Mouse (Mus musculus): ENCODE results near the gene Mybpc2. TPM values are rescaled to one million over a fixed set of nuclear protein-coding genes. Genes with fewer than 3 reads are reported as not detected.

Mybpc2 gene
- polyA plus RNA-seq, 1 experiment from 2014 or later = 0.10 TPM

DNA sequence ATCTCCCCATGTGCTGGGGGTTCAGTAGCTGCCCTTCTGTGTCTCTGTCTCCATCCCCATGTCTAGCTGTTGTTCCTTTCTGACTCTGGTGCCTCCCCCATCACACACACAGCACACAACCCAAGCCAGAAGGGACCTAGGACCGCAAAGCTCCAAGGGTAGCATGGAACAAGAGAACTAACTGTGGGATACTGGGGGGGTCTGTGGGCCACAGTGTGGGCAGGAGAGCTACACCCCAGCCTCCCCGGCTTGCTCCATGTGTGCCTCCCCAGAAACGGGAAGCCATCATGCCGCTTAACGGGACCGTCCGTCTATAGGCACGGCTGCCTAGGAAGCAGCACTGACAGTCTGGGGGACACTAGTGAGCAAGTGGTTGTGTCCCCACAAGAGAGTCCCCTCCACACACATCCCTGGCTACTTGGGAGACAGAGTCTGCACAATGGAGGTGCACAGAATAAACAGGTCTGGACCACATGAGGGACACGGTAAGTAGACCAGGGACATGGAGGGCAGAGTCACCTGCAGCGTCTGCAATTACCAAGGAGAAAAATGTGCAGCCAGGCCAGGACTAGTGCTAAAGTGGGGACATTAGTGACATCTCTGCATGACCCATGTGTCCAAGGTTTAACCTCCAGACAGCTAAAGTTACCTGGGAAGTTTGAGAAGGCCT, 60.8 kb downstream of the Mybpc2 start:
- Histone ChIP-seq H3K4me2 (no peak overlapping the region), H3K9me3 (no peaks in the 10 kb centered on the region), H3K27ac (replicated peaks) (peak overlapping the region; percentile 97), H3K36me3 (peaks cover 35% of the 10 kb centered on the region), H3K4me3 (no peak overlapping the region), H3K27me3 (no peaks in the 10 kb centered on the region), H3K4me1 (replicated peaks) (peaks cover 51% of the 10 kb centered on the region), H3K9ac (0 out of 2 replicates have a peak overlapping the region, but pooled peaks have one; percentile 2)
- no peak for ATAC-seq (ENCODE audit: low FRiP score, low read depth)
- 76% methylated on average over 10 of the region's 10 CpGs for WGBS

DNA sequence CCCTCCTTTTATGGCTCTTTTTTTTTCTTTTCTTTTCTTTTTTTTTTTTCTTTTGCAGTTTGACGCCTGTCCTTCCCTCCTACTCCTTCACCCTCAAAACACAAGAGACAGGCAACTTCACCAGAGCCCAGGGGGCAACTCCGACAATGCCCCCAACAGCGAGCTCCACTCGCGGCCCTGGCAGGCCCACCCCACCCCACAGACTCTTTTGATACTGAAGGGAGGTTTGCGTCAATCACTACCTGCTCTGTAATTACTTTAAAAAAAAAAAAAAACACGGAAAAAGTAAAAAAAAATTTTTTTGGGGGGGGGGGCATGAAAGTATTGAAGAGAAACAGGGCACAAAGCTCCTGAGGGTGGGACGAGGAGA, 61.4 kb downstream of the Mybpc2 start:
- Histone ChIP-seq H3K9me3 (no peaks in the 10 kb centered on the region), H3K4me1 (replicated peaks) (peaks cover 46% of the 10 kb centered on the region), H3K9ac (no peak overlapping the region), H3K4me3 (no peak overlapping the region), H3K27ac (replicated peaks) (no peak overlapping the region), H3K4me2 (no peak overlapping the region), H3K27me3 (no peaks in the 10 kb centered on the region), H3K36me3 (peaks cover 39% of the 10 kb centered on the region)
- no peak for ATAC-seq (ENCODE audit: low FRiP score, low read depth)
- WGBS = 37% methylated on average over 8 of the region's 8 CpGs

DNA sequence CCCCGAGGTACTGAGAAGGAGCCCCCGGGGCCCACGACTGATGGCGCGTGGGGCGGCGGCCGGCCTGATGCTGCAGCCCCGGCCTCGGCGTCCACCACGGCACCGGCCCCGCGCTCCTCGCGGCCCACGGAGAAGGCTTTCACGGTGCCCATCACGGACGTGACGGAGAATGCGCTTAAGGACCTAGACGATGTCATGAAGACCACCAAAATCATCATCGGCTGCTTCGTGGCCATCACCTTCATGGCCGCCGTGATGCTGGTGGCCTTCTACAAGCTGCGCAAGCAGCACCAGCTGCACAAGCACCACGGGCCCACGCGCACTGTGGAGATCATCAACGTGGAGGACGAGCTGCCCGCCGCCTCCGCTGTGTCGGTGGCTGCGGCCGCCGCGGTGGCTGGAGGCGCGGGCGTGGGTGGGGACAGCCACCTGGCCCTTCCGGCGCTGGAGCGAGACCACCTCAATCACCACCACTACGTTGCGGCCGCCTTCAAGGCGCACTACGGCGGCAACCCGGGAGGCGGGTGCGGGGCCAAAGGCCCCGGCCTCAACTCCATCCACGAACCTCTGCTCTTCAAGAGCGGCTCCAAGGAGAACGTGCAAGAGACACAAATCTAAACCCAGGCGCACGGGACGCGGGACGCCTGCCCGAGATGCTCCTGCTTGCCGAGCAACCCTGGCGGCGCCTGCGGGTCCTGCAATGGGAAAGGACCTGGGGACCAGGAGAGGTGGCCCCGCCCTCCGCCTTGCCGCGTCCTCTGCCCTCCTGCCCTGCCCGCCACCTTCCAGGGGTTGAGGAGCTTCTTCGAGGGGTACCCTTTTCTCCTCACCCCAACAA, 62.0 kb downstream of the Mybpc2 start:
- H3K4me1 ChIP-seq (replicated peaks) = peaks cover 44% of the 10 kb centered on the region
- no peak overlapping the region for H3K27ac ChIP-seq (replicated peaks)
- ATAC-seq (ENCODE audit: low FRiP score, low read depth) = no peak
- H3K36me3 ChIP-seq = peaks cover 45% of the 10 kb centered on the region
- H3K9ac ChIP-seq = no peak overlapping the region
- 28% methylated on average over 77 of the region's 77 CpGs for WGBS
- no peaks in the 10 kb centered on the region for H3K27me3 ChIP-seq
- H3K9me3 ChIP-seq = no peaks in the 10 kb centered on the region
- H3K4me2 ChIP-seq = no peak overlapping the region
- H3K4me3 ChIP-seq = no peak overlapping the region

DNA sequence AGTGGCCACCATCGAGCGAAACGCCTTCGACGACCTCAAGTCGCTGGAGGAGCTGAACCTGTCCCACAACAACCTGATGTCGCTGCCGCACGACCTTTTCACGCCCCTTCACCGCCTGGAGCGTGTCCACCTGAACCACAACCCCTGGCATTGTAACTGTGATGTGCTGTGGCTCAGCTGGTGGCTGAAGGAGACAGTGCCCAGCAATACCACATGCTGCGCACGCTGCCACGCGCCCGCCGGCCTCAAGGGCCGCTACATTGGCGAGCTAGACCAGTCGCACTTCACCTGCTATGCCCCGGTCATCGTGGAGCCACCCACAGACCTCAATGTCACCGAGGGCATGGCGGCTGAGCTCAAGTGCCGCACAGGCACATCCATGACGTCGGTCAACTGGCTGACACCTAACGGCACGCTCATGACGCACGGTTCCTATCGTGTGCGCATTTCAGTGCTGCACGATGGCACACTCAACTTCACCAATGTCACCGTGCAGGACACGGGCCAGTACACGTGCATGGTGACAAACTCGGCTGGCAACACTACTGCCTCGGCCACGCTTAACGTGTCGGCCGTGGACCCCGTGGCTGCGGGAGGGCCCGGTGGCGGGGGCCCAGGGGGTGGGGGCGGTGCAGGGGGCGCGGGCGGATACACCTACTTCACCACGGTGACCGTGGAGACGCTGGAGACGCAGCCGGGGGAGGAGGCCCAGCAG, 62.8 kb downstream of the Mybpc2 start:
- ATAC-seq (ENCODE audit: low FRiP score, low read depth) = no peak
- Histone ChIP-seq H3K36me3 (peaks cover 53% of the 10 kb centered on the region), H3K9ac (no peak overlapping the region), H3K27me3 (no peaks in the 10 kb centered on the region), H3K27ac (replicated peaks) (no peak overlapping the region), H3K4me3 (no peak overlapping the region), H3K9me3 (no peaks in the 10 kb centered on the region), H3K4me1 (replicated peaks) (peaks cover 36% of the 10 kb centered on the region), H3K4me2 (no peak overlapping the region)
- 63% methylated on average over 57 of the region's 57 CpGs for WGBS

DNA sequence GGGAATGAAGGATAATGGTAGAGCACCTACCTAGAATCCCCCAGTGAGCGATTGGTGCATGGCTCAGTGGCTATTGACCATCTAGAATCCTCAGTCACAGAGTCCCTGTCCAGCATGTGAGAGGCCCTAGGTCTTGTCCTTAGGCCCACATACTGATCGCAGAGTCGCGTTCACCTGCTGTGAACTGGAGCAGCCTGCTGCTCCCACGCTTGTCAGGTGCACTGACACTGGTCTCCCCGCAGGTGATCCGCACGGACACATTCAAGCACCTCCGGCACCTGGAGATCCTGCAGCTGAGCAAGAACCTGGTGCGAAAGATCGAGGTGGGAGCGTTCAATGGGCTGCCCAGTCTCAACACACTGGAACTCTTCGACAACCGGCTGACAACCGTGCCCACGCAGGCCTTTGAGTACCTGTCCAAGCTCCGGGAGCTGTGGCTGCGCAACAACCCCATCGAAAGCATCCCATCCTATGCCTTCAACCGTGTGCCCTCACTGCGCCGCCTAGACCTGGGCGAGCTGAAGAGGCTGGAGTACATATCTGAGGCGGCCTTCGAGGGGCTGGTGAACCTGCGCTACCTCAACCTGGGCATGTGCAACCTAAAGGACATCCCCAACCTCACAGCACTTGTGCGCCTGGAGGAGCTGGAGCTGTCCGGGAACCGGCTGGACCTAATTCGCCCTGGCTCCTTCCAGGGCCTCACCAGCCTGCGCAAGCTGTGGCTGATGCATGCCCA, 63.5 kb downstream of the Mybpc2 start:
- Histone ChIP-seq H3K9ac (no peak overlapping the region), H3K36me3 (peaks cover 57% of the 10 kb centered on the region), H3K9me3 (no peaks in the 10 kb centered on the region), H3K4me1 (replicated peaks) (peaks cover 33% of the 10 kb centered on the region), H3K27me3 (no peaks in the 10 kb centered on the region), H3K4me3 (no peak overlapping the region), H3K4me2 (no peak overlapping the region), H3K27ac (replicated peaks) (no peak overlapping the region)
- WGBS = 80% methylated on average over 31 of the region's 31 CpGs
- no peak for ATAC-seq (ENCODE audit: low FRiP score, low read depth)

DNA sequence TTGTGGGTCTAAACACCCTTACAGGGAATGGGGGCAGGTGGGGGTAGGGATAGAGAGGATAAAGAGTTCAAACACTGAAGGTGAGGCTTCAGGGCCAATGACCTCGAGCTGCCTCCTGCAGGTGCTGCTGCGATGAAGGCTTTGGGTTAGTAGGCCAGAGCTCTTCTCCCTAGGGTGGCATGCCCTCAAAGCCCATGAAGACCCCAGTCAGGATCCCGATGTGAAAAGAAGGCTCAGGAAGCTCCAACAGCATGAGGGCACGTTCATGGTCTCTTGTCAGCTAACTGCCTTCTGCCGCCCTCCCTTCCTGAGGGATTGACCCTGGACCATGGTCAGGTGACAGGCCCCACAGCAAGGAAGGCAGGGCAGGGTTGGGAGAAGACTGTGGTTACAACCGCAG, 64.4 kb downstream of the Mybpc2 start:
- Histone ChIP-seq H3K27me3 (no peaks in the 10 kb centered on the region), H3K36me3 (peaks cover 61% of the 10 kb centered on the region)
- WGBS = 79% methylated on average over 6 of the region's 6 CpGs

DNA sequence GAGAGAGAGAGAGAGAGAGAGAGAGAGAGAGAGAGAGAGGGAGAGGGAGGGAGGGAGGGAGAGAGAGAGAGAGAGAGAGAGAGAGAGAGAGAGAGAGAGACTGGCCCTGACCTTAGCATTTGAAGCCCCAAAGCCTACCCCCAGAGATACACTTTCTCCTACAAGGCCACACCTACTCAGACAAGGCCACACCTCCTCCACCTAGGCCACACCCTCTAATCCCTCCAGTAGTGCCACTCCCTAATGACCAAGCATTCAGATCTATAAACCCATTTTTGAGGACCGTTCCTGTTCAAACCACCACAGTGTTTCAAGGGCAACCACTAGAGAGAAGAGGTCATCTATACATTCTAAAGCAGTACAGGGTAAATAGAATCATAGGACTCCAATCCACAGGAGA, 68.2 kb downstream of the Mybpc2 start:
- ATAC-seq (ENCODE audit: low FRiP score, low read depth) = no peak
- Histone ChIP-seq H3K27me3 (no peaks in the 10 kb centered on the region), H3K9ac (no peak overlapping the region), H3K4me3 (no peak overlapping the region), H3K27ac (replicated peaks) (no peak overlapping the region), H3K36me3 (peaks cover 49% of the 10 kb centered on the region), H3K4me1 (replicated peaks) (peaks cover 28% of the 10 kb centered on the region), H3K9me3 (no peaks in the 10 kb centered on the region), H3K4me2 (no peak overlapping the region)
- 92% methylated on average over 1 of the region's 1 CpGs for WGBS

More for the DNA sequence above, 64.4 kb downstream of the Mybpc2 start:
- no peaks in the 10 kb centered on the region for H3K9me3 ChIP-seq
- peaks cover 28% of the 10 kb centered on the region for H3K4me1 ChIP-seq (replicated peaks)
- H3K4me2 ChIP-seq = no peak overlapping the region
- no peak overlapping the region for H3K9ac ChIP-seq
- H3K4me3 ChIP-seq = no peak overlapping the region
- no peak overlapping the region for H3K27ac ChIP-seq (replicated peaks)
- ATAC-seq (ENCODE audit: low FRiP score, low read depth) = no peak

DNA sequence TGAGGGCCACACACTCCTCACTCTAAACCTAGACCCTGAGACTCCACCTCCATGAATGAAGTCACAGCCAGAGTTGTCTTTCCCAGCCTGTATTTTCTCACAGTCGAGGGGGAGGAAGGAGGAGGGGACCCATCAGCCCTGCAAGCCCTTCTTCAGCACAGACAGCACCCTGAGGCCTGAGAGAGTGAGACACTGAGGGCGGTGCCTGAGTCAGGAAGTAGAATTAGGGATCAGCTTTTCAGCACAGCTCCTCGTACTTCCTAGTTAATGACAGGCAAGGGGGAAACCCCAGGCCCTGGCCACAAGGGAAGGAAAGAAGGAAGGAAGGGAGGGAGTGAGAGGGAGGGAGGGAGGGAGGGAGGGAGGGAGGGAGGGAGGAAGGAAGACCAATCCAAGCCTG, 71.2 kb downstream of the Mybpc2 start:
- H3K36me3 ChIP-seq = peaks cover 48% of the 10 kb centered on the region
- H3K4me1 ChIP-seq (replicated peaks) = peaks cover 49% of the 10 kb centered on the region
- H3K4me3 ChIP-seq = no peak overlapping the region
- H3K9me3 ChIP-seq = no peaks in the 10 kb centered on the region
- WGBS = 16% methylated on average over 3 of the region's 3 CpGs
- H3K9ac ChIP-seq = no peak overlapping the region
- no peak overlapping the region for H3K4me2 ChIP-seq
- peak overlapping the region; percentile 28 for H3K27ac ChIP-seq (replicated peaks)
- no peaks in the 10 kb centered on the region for H3K27me3 ChIP-seq
- ATAC-seq (ENCODE audit: low FRiP score, low read depth) = 0 out of 2 replicates have a peak, but pooled peaks have one; percentile 4

Small RNAs within 50 kb of the gene (microRNA-seq; reads per million reads assigned to microRNA genes)
- gene Mir7052 (not detected), gene Mir7053 (not detected)

Other genes with a start within 250 kb of the Mybpc2 start
- gene Clec11a, start 217.8 kb downstream of the Mybpc2 start, polyA plus RNA-seq (2015; fragmentation: Nextera tagmentation; extraction: Ambion mirVana) = 3.0 and 3.4 TPM in 2 replicates
- gene Shank1, start 214.4 kb downstream of the Mybpc2 start, polyA plus RNA-seq (2015; fragmentation: Nextera tagmentation; extraction: Ambion mirVana) = 38.7 and 42.3 TPM in 2 replicates
- 58.9 and 68.8 TPM in 2 replicates for gene Syt3, start 140.6 kb downstream of the Mybpc2 start, polyA plus RNA-seq (2015; fragmentation: Nextera tagmentation; extraction: Ambion mirVana)
- 2.8 and 2.9 TPM in 2 replicates for gene 1700008O03Rik, start 138.8 kb downstream of the Mybpc2 start, polyA plus RNA-seq (2015; fragmentation: Nextera tagmentation; extraction: Ambion mirVana)
- 16.7 and 16.9 TPM in 2 replicates for gene Lrrc4b, start 95.6 kb downstream of the Mybpc2 start, polyA plus RNA-seq (2015; fragmentation: Nextera tagmentation; extraction: Ambion mirVana)
- gene Aspdh, start 59.3 kb downstream of the Mybpc2 start, polyA plus RNA-seq (2015; fragmentation: Nextera tagmentation; extraction: Ambion mirVana) = 3.7 and 5.0 TPM in 2 replicates
- gene Josd2, start 56.7 kb downstream of the Mybpc2 start, polyA plus RNA-seq (2015; fragmentation: Nextera tagmentation; extraction: Ambion mirVana) = 44.0 and 45.7 TPM in 2 replicates
- 148 and 165 TPM in 2 replicates for gene Emc10, start 28.1 kb downstream of the Mybpc2 start, polyA plus RNA-seq (2015; fragmentation: Nextera tagmentation; extraction: Ambion mirVana)
- 21.3 and 23.6 TPM in 2 replicates for gene Fam71e1, start 28.1 kb downstream of the Mybpc2 start, polyA plus RNA-seq (2015; fragmentation: Nextera tagmentation; extraction: Ambion mirVana)
- not detected in 2 replicates for gene Spib, start 7.4 kb upstream of the Mybpc2 start, polyA plus RNA-seq (2015; fragmentation: Nextera tagmentation; extraction: Ambion mirVana)
- gene Pold1, start 24.2 kb upstream of the Mybpc2 start, polyA plus RNA-seq (2015; fragmentation: Nextera tagmentation; extraction: Ambion mirVana) = 27.5 and 29.4 TPM in 2 replicates
- gene Nr1h2, start 29.3 kb upstream of the Mybpc2 start, polyA plus RNA-seq (2015; fragmentation: Nextera tagmentation; extraction: Ambion mirVana) = 60.3 and 70.4 TPM in 2 replicates
- 2.1 and 2.2 TPM in 2 replicates for gene Napsa, start 47.7 kb upstream of the Mybpc2 start, polyA plus RNA-seq (2015; fragmentation: Nextera tagmentation; extraction: Ambion mirVana)
- 6.7 and 6.8 TPM in 2 replicates for gene Kcnc3, start 66.0 kb upstream of the Mybpc2 start, polyA plus RNA-seq (2015; fragmentation: Nextera tagmentation; extraction: Ambion mirVana)
- 3.3 and 4.4 TPM in 2 replicates for gene Myh14, start 146.2 kb upstream of the Mybpc2 start, polyA plus RNA-seq (2015; fragmentation: Nextera tagmentation; extraction: Ambion mirVana)
- not detected in 2 replicates for gene Izumo2, start 184.1 kb upstream of the Mybpc2 start, polyA plus RNA-seq (2015; fragmentation: Nextera tagmentation; extraction: Ambion mirVana)
- gene Vrk3, start 223.8 kb upstream of the Mybpc2 start, polyA plus RNA-seq (2015; fragmentation: Nextera tagmentation; extraction: Ambion mirVana) = 29.1 and 32.4 TPM in 2 replicates
- 1.2 and 1.3 TPM in 2 replicates for gene Zfp473, start 226.4 kb upstream of the Mybpc2 start, polyA plus RNA-seq (2015; fragmentation: Nextera tagmentation; extraction: Ambion mirVana)